Mouse (Mus musculus) Patski (cell line): ENCODE data around the gene Olfr60. TPM values are rescaled to one million over a fixed set of nuclear protein-coding genes. Genes with fewer than 3 reads are reported as not detected.

Experiments
- ATAC-seq: fragments of 100-300 bp; one replicate; pipeline ENCODE4 v1.8.0; 2021
- CTCF ChIA-PET: fragments of 350-600 bp; sonication (Branson Sonifier 250); formaldehyde crosslinking; loops from one replicate; lab custom pipeline; 2022; ENCODE audit warnings: inconsistent platforms; lab: Charles Lee
- POLR2A ChIA-PET: fragments of 350-600 bp; sonication (Branson Sonifier 250); formaldehyde crosslinking; loops from one replicate; lab custom pipeline; 2022; ENCODE audit warnings: antibody characterized with exemption, inconsistent platforms; lab: Charles Lee
- DNase-seq: peaks from one replicate; pipeline ENCODE4 v3.0.0-alpha.2; 2011; ENCODE audit warnings: low read depth, low spot score
- H3K27me3 ChIP-seq: fragments of 371-371 bp; one replicate; pipeline ENCODE4 v1.5.1; 2021
- CTCF ChIP-seq: fragments of 100-300 bp; IDR thresholded peaks from one replicate; pipeline ENCODE4 v1.5.1; 2021
- in situ Hi-C: fragments of 300-500 bp; cut with MboI; formaldehyde crosslinking; loops from 3 replicates; pipeline ENCODE4 v1.11.1; 2018; ENCODE audit warnings: low pct_unique_long_range_greater_than_20kb, mixed read lengths
- polyA plus RNA-seq: library from polyadenylated mRNA; unstranded; gene quantifications from one replicate; pipeline ENCODE4 v1.2.3, GENCODE M21; 2021

Gene Olfr60
- not detected for polyA plus RNA-seq

GRCm38 (mm10) chr7:140361571-140361970 lies at the start of gene Olfr60:
Olfr60 (minus strand) TSS chr7:140361671.
- DNase-seq (no peak), ATAC-seq (no peak)
- in situ Hi-C loops, result no loop called here
- TF ChIP-seq CTCF, result no peak
- ChIA-PET POLR2A (no interaction called here), CTCF (interaction anchor here (1.4 kb wide), 1 partner anchor 15 kb away, joined by 3 read pairs; the partner anchor contains the start of gene Olfr530)
- H3K27me3 ChIP-seq, result peaks cover 3% of the 10 kb centered on the region

GRCm38 (mm10) chr7:140402818-140403217 lies 41.3 kb upstream of the Olfr60 start, which contains the start of gene Olfr531:
Olfr531 (minus strand) TSS chr7:140402918.
- in situ Hi-C loops, result no loop called here
- ChIA-PET POLR2A (no interaction called here), CTCF (no interaction called here)
- no peak for DNase-seq
- no peak for TF ChIP-seq CTCF
- H3K27me3 ChIP-seq, result peaks cover 4% of the 10 kb centered on the region
- no peak for ATAC-seq

GRCm38 (mm10) chr7:140376911-140377310 lies 15.4 kb upstream of the Olfr60 start:
- ChIA-PET CTCF (interaction anchor here (0.8 kb wide), 1 partner anchor 15 kb away, joined by 3 read pairs; the partner anchor contains the start of gene Olfr60), POLR2A (no interaction called here)
- DNase-seq, result no peak
- H3K27me3 ChIP-seq, result no peaks in the 10 kb centered on the region
- in situ Hi-C loops, result no loop called here
- no peak for TF ChIP-seq CTCF
- no peak for ATAC-seq

GRCm38 (mm10) chr7:140376231-140376630 lies 14.8 kb upstream of the Olfr60 start, which contains the start of gene Olfr530:
Olfr530 (minus strand) TSS chr7:140376331.
- no peaks in the 10 kb centered on the region for H3K27me3 ChIP-seq
- CTCF ChIA-PET, result interaction anchor here (0.8 kb wide), 1 partner anchor 15 kb away, joined by 3 read pairs; the partner anchor contains the start of gene Olfr60
- in situ Hi-C loops, result no loop called here
- no peak for DNase-seq
- TF ChIP-seq CTCF, result no peak
- ATAC-seq, result no peak
- POLR2A ChIA-PET, result interaction anchor here (0.6 kb wide), 1 partner anchor 40 kb away, joined by 5 read pairs; no protein-coding TSS in a partner anchor

- CTCF ChIA-PET, result interaction anchor here (1.3 kb wide), 1 partner anchor 10 kb away, joined by 3 read pairs; no protein-coding TSS in a partner anchor
- TF ChIP-seq CTCF, result no peak
- in situ Hi-C loops, result no loop called here
- ATAC-seq, result no peak
- H3K27me3 ChIP-seq, result no peaks in the 10 kb centered on the region
- no peak for DNase-seq
- POLR2A ChIA-PET, result no interaction called here
Observed at GRCm38 (mm10) chr7:140374300-140374699, 12.8 kb upstream of the Olfr60 start.

GRCm38 (mm10) chr7:140333717-140334116 lies 27.8 kb downstream of the Olfr60 start, which contains the start of gene Olfr527:
Olfr527 (plus strand) TSS chr7:140334017.
- ChIA-PET CTCF (no interaction called here), POLR2A (no interaction called here)
- ATAC-seq (no peak), DNase-seq (no peak)
- no peaks in the 10 kb centered on the region for H3K27me3 ChIP-seq
- in situ Hi-C loops, result no loop called here
- no peak for TF ChIP-seq CTCF

GRCm38 (mm10) chr7:140329766-140330304 lies 31.6 kb downstream of the Olfr60 start:
- ChIA-PET CTCF (no interaction called here), POLR2A (no interaction called here)
- TF ChIP-seq CTCF, result no peak
- no peak for ATAC-seq
- no peaks in the 10 kb centered on the region for H3K27me3 ChIP-seq
- in situ Hi-C loops, result no loop called here
- no peak for DNase-seq

GRCm38 (mm10) chr7:140321135-140321534 lies 40.3 kb downstream of the Olfr60 start:
- POLR2A ChIA-PET, result no interaction called here
- TF ChIP-seq CTCF, result no peak
- ATAC-seq, result no peak
- H3K27me3 ChIP-seq, result no peaks in the 10 kb centered on the region
- CTCF ChIA-PET, result no interaction called here
- DNase-seq, result no peak
- in situ Hi-C loops, result loop anchor here (5.0 kb wide), 1 partner anchor 101 kb away; the partner anchor contains the start of gene Olfr532

GRCm38 (mm10) chr7:140320558-140320957 lies 40.9 kb downstream of the Olfr60 start, which contains the start of gene Olfr525:
Olfr525 (plus strand) TSS chr7:140320858.
- H3K27me3 ChIP-seq, result no peaks in the 10 kb centered on the region
- no peak for ATAC-seq
- TF ChIP-seq CTCF, result no peak
- ChIA-PET POLR2A (no interaction called here), CTCF (no interaction called here)
- no peak for DNase-seq
- in situ Hi-C loops, result loop anchor here (5.0 kb wide), 1 partner anchor 102 kb away; the partner anchor contains the start of gene Olfr532

- CTCF ChIA-PET, result no interaction called here
- in situ Hi-C loops, result loop anchor here (5.0 kb wide), 1 partner anchor 102 kb away; the partner anchor contains the start of gene Olfr532
- POLR2A ChIA-PET, result no interaction called here
- DNase-seq (no peak), ATAC-seq (no peak)
- TF ChIP-seq CTCF, result no peak
- H3K27me3 ChIP-seq, result no peaks in the 10 kb centered on the region
Observed at GRCm38 (mm10) chr7:140319861-140320385, 41.5 kb downstream of the Olfr60 start.

GRCm38 (mm10) chr7:140299416-140299815 lies 62.1 kb downstream of the Olfr60 start:
- DNase-seq (no peak), ATAC-seq (no peak)
- ChIA-PET POLR2A (no interaction called here), CTCF (no interaction called here)
- TF ChIP-seq CTCF, result no peak
- in situ Hi-C loops, result no loop called here
- H3K27me3 ChIP-seq, result no peaks in the 10 kb centered on the region
